Mouse (Mus musculus) stomach, postnatal 0 days (tissue): ENCODE measurements at regions not wholly inside any gene's neighbourhood (a gene's known extent, or its start where the extent isn't known, plus 50 kb on each side); places are given as distances from the start of the nearest gene placed in this dataset.

ENCODE experiments used
- CTCF ChIP-seq: IDR thresholded peaks from 2 replicates; pipeline ENCODE4 v1.5.1; 2016; ENCODE audit warnings: antibody characterized with exemption, low read depth, mild to moderate bottlenecking, moderate library complexity
- EP300 ChIP-seq: optimal IDR thresholded peaks from 2 replicates; pipeline ENCODE3; 2016; ENCODE audit warnings: antibody characterized with exemption

GRCm38 (mm10) chr1:41349798-41350758 lies 544.7 kb downstream of the Tmem182 start:
- TF ChIP-seq CTCF (no peak), EP300 (no peak)
